Mouse (Mus musculus) CH12.LX (cell line): ENCODE measurements around the gene Spata21. TPM values are rescaled to one million over a fixed set of nuclear protein-coding genes. Genes with fewer than 3 reads are reported as not detected.

ENCODE experiments used
- DNase-seq: peaks from one replicate; pipeline ENCODE4 v3.0.0-alpha.2; 2013; ENCODE audit errors: extremely low read depth
- H3K27ac ChIP-seq: 2 replicates; pipeline ENCODE4 v1.5.1; 2012; ENCODE audit warnings: low read depth, mild to moderate bottlenecking, control low read depth, moderate library complexity; ENCODE audit not compliant: insufficient read depth
- H3K27me3 ChIP-seq: replicated peaks from 2 replicates; pipeline ENCODE3; 2012; ENCODE audit warnings: inconsistent platforms
- H3K36me3 ChIP-seq, 2 experiments: replicated peaks in 1 of 2; 2 replicates each; pipeline versions ENCODE3 to v1.6.1; 2012; ENCODE audit warnings: inconsistent platforms in 1 of 2, low read length in 1 of 2, mild to moderate bottlenecking in 1 of 2, mixed read lengths in 1 of 2, moderate library complexity in 1 of 2; ENCODE audit not compliant: control insufficient read depth in 1 of 2, insufficient read depth in 1 of 2
- H3K4me1 ChIP-seq, 2 experiments: 2 replicates each; pipeline ENCODE4 v1.6.1; 2012; ENCODE audit warnings: inconsistent platforms in 1 of 2, moderate library complexity in 1 of 2; ENCODE audit not compliant: insufficient read depth in 2 of 2, control insufficient read depth in 1 of 2
- H3K4me2 ChIP-seq: 2 replicates; pipeline ENCODE4 v1.6.1; 2012; ENCODE audit warnings: low read depth, mild to moderate bottlenecking, control low read depth; ENCODE audit not compliant: poor library complexity, insufficient read depth, severe bottlenecking
- H3K4me3 ChIP-seq, 3 experiments: fragments of 150-350 bp in 1 of 3; sonication (generic) in 1 of 3; replicated peaks in 1 of 3; 2 replicates each; pipeline versions ENCODE3 to v1.5.1; 2011 to 2012; ENCODE audit warnings: low read depth in 2 of 3, low read length in 2 of 3, mild to moderate bottlenecking in 2 of 3, moderate library complexity in 2 of 3, control low read depth in 1 of 3, improper control_type of control experiment in 1 of 3, inconsistent platforms in 1 of 3, mixed read lengths in 1 of 3; ENCODE audit not compliant: poor library complexity in 1 of 3
- H3K79me2 ChIP-seq: replicated peaks from 2 replicates; pipeline ENCODE4 v1.6.1; 2012; ENCODE audit warnings: mild to moderate bottlenecking, moderate library complexity; ENCODE audit not compliant: control insufficient read depth, poor library complexity, insufficient read depth, severe bottlenecking; ENCODE audit errors: extremely low read depth
- H3K9ac ChIP-seq: 2 replicates; pipeline ENCODE4 v1.6.1; 2012; ENCODE audit warnings: low read depth, mild to moderate bottlenecking, control low read depth, moderate library complexity; ENCODE audit not compliant: insufficient read depth
- H3K9me3 ChIP-seq: replicated peaks from 2 replicates; pipeline ENCODE3; 2012; ENCODE audit warnings: low read length, inconsistent platforms, mixed read lengths
- BHLHE40 ChIP-seq: IDR thresholded peaks from 2 replicates; pipeline ENCODE4 v1.6.1; 2011; ENCODE audit warnings: mild to moderate bottlenecking, low read depth, low read length, improper control_type of control experiment
- CHD1 ChIP-seq: IDR thresholded peaks from 2 replicates; pipeline ENCODE4 v1.6.1; 2012; ENCODE audit warnings: low read depth, low read length, improper control_type of control experiment, inconsistent platforms
- CTCF ChIP-seq, 2 experiments: IDR thresholded peaks in 1 of 2; conservative IDR thresholded peaks in 1 of 2; 2 replicates each; pipeline ENCODE4 v1.5.1; 2011 to 2012; ENCODE audit warnings: low read depth in 2 of 2, low read length in 2 of 2, improper control_type of control experiment in 1 of 2, inconsistent platforms in 1 of 2, mild to moderate bottlenecking in 1 of 2, moderate library complexity in 1 of 2
- E2F4 ChIP-seq: IDR thresholded peaks from 2 replicates; pipeline ENCODE4 v1.6.1; 2011; ENCODE audit warnings: low read depth, low read length, improper control_type of control experiment; ENCODE audit not compliant: insufficient replicate concordance
- GABPA ChIP-seq: IDR thresholded peaks from 2 replicates; pipeline ENCODE4 v1.6.1; 2012; ENCODE audit warnings: low read depth, low read length, improper control_type of control experiment, inconsistent platforms; ENCODE audit not compliant: insufficient replicate concordance
- IRF4 ChIP-seq: IDR thresholded peaks from 2 replicates; pipeline ENCODE4 v1.6.1; 2014; ENCODE audit warnings: low read depth, mild to moderate bottlenecking, inconsistent platforms, low read length, improper control_type of control experiment
- KAT2A ChIP-seq: IDR thresholded peaks from 2 replicates; pipeline ENCODE4 v1.6.1; 2012; ENCODE audit warnings: low read length, improper control_type of control experiment, inconsistent platforms; ENCODE audit not compliant: insufficient replicate concordance
- MAFK ChIP-seq: IDR thresholded peaks from 2 replicates; pipeline ENCODE4 v1.6.1; 2011; ENCODE audit warnings: low read length, improper control_type of control experiment; ENCODE audit not compliant: insufficient replicate concordance
- MAX ChIP-seq: IDR thresholded peaks from 2 replicates; pipeline ENCODE4 v1.6.1; 2011; ENCODE audit warnings: low read length, improper control_type of control experiment
- MAZ ChIP-seq: IDR thresholded peaks from 2 replicates; pipeline ENCODE4 v1.6.1; 2012; ENCODE audit warnings: low read depth, mild to moderate bottlenecking, inconsistent platforms, low read length, improper control_type of control experiment, moderate library complexity
- MEF2A ChIP-seq: IDR thresholded peaks from 2 replicates; pipeline ENCODE4 v1.6.1; 2014; ENCODE audit warnings: low read depth, mild to moderate bottlenecking, inconsistent platforms, low read length, improper control_type of control experiment, borderline replicate concordance
- MXI1 ChIP-seq: IDR thresholded peaks from 2 replicates; pipeline ENCODE4 v1.6.1; 2011; ENCODE audit warnings: mild to moderate bottlenecking, low read depth, low read length, improper control_type of control experiment
- MYC ChIP-seq: IDR thresholded peaks from 2 replicates; pipeline ENCODE4 v1.6.1; 2011; ENCODE audit warnings: low read depth, mild to moderate bottlenecking, improper control_type of control experiment, low read length
- NELFE ChIP-seq: IDR thresholded peaks from 2 replicates; pipeline ENCODE4 v1.6.1; 2011; ENCODE audit warnings: low read depth, low read length, improper control_type of control experiment
- NRF1 ChIP-seq: IDR thresholded peaks from 2 replicates; pipeline ENCODE4 v1.6.1; 2014; ENCODE audit warnings: low read depth, mild to moderate bottlenecking, inconsistent platforms, low read length, improper control_type of control experiment, moderate library complexity
- PAX5 ChIP-seq: IDR thresholded peaks from 2 replicates; pipeline ENCODE4 v1.6.1; 2012; ENCODE audit warnings: low read length, inconsistent platforms, mixed read lengths
- POLR2A ChIP-seq: IDR thresholded peaks from 2 replicates; pipeline ENCODE4 v1.6.1; 2011; ENCODE audit warnings: low read depth, mild to moderate bottlenecking, improper control_type of control experiment, low read length
- POLR2AphosphoS2 ChIP-seq: IDR thresholded peaks from 2 replicates; pipeline ENCODE4 v1.6.1; 2011; ENCODE audit warnings: low read depth, low read length, improper control_type of control experiment
- RAD21 ChIP-seq: IDR thresholded peaks from 2 replicates; pipeline ENCODE4 v1.6.1; 2011; ENCODE audit warnings: low read depth, mild to moderate bottlenecking, low read length, improper control_type of control experiment, moderate library complexity
- RCOR1 ChIP-seq: conservative IDR thresholded peaks from 2 replicates; pipeline ENCODE4 v1.6.1; 2012; ENCODE audit warnings: low read depth, mild to moderate bottlenecking, inconsistent platforms, low read length, improper control_type of control experiment
- SIN3A ChIP-seq: IDR thresholded peaks from 2 replicates; pipeline ENCODE4 v1.6.1; 2012; ENCODE audit warnings: low read length, improper control_type of control experiment, inconsistent platforms
- SMC3 ChIP-seq: IDR thresholded peaks from 2 replicates; pipeline ENCODE4 v1.6.1; 2011; ENCODE audit warnings: low read depth, low read length, improper control_type of control experiment
- TBP ChIP-seq: conservative IDR thresholded peaks from 2 replicates; pipeline ENCODE4 v1.6.1; 2011; ENCODE audit warnings: low read depth, low read length, improper control_type of control experiment
- TCF12 ChIP-seq: IDR thresholded peaks from 2 replicates; pipeline ENCODE4 v1.6.1; 2014; ENCODE audit warnings: low read depth, mild to moderate bottlenecking, inconsistent platforms, low read length, improper control_type of control experiment
- UBTF ChIP-seq: IDR thresholded peaks from 2 replicates; pipeline ENCODE4 v1.6.1; 2012; ENCODE audit warnings: low read depth, mild to moderate bottlenecking, inconsistent platforms, low read length, improper control_type of control experiment, moderate library complexity
- USF1 ChIP-seq: IDR thresholded peaks from 2 replicates; pipeline ENCODE4 v1.6.1; 2014; ENCODE audit warnings: low read depth, mild to moderate bottlenecking, inconsistent platforms, low read length, improper control_type of control experiment
- USF2 ChIP-seq: conservative IDR thresholded peaks from 2 replicates; pipeline ENCODE4 v1.6.1; 2011; ENCODE audit warnings: low read depth, low read length, improper control_type of control experiment
- ZKSCAN1 ChIP-seq: IDR thresholded peaks from 2 replicates; pipeline ENCODE4 v1.6.1; 2012; ENCODE audit warnings: low read depth, inconsistent platforms, low read length, improper control_type of control experiment, borderline replicate concordance
- ZNF384 ChIP-seq: IDR thresholded peaks from 2 replicates; pipeline ENCODE4 v1.6.1; 2012; ENCODE audit warnings: low read depth, low read length, improper control_type of control experiment, inconsistent platforms
- dilution Hi-C: fragments of 300-500 bp; cut with MboI; formaldehyde crosslinking; loops from 2 replicates; pipeline ENCODE4 v1.14.3; 2020; ENCODE audit warnings: low sequenced_read_pairs; ENCODE audit not compliant: extremely low pct_unique_long_range_greater_than_20kb, extremely low pct_ligation_motif_present
- in situ Hi-C: fragments of 300-500 bp; cut with MboI; formaldehyde crosslinking; loops from 3 replicates; pipeline ENCODE4 v1.14.3; 2019; ENCODE audit warnings: low sequenced_read_pairs, low pct_ligation_motif_present, low pct_unique_long_range_greater_than_20kb, mixed read lengths
- polyA plus RNA-seq: library from polyadenylated mRNA; unstranded; fragments of >175 nt; gene quantifications from 2 replicates; pipeline ENCODE4 v1.2.1, GENCODE M21; 2012; ENCODE audit warnings: low read depth; ENCODE audit not compliant: insufficient read length
- total RNA-seq, 2 experiments: library from RNA; depleted of rRNA; stranded (reverse); fragments of 300-350 nt in 1 of 2; fragments of >200 nt in 1 of 2; gene quantifications; 2 replicates each; pipeline ENCODE4 v1.2.3; 2012 to 2014

The Spata21 gene
- total and polyA plus RNA-seq, 3 experiments: not detected

DNA sequence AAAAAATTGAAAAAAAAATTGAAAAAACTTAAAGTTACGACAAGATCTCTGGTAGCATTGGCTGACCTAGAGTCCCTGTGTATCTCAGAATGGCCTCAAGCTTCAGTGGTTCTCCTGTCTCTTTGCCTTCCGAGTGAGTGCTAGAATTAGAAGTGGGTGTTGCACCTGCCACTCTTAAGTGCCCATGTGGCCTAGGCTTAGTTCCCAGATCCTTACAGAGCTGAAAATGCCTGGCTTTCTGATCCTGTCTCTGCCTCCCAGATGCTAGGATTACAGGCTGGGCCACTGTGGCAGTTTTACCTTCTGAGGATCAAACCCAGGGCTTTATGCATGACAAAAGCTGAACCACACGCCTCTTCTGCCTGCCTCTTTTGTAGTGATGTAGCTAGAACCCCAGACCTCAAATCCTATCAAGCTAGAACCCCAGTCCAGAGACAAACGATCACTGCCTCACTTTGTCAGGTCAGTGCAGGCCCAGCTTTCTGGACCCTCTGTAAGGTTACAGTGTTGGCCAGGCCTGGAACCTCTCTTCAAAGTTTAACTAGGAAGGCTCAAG lies 24.0 kb upstream of the Spata21 start:
- Histone ChIP-seq H3K27ac (no peak overlapping the region), H3K9me3 (no peaks in the 10 kb centered on the region), H3K4me2 (no peak overlapping the region), H3K27me3 (no peaks in the 10 kb centered on the region), H3K9ac (no peak overlapping the region), H3K4me3 (no peak overlapping the region), H3K79me2 (no peaks in the 10 kb centered on the region), H3K36me3 (peaks cover 37 to 46% of the 10 kb centered on the region in 2 experiments), H3K4me1 (peaks cover 0 to 14% of the 10 kb centered on the region in 2 experiments; a peak in 2 of 4 replicates)
- DNase-seq: no peak
- TF ChIP-seq CTCF (conservative IDR thresholded peaks at IDR 0.05 in 1 of 2, IDR thresholded peaks at IDR 0.05 in 1 of 2; ENCODE audit: low read depth in 2 of 2, low read length in 2 of 2) (no peak), PAX5 (no peak), SMC3 (no peak), MYC (no peak), MAX (no peak), ZKSCAN1 (no peak), NELFE (no peak), POLR2AphosphoS2 (no peak), MEF2A (no peak), UBTF (no peak), TCF12 (no peak), RCOR1 (no peak), TBP (no peak), USF1 (no peak), E2F4 (no peak), CHD1 (no peak), SIN3A (no peak), NRF1 (no peak), MAFK (no peak)
- dilution Hi-C loops: no loop called here
- in situ Hi-C loops: no loop called here

DNA sequence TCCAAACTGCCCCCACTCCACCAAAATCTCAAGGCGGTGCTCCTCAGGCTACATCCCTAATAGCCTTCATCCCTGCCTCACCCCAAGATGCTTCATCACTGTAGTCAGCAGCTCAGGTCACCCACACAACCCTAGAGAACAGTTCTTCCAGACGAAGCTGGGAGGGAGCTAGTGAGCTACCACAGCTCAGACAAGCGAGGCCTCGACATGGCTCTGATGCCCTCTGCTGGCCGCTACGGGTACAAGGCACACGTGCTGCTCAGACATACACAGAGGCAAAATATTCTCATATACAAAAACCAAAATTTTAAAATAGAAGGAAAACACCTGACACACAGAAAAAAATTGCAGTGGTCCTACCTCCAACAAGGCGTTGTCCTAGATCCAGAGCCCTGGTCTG lies 23.0 kb upstream of the Spata21 start:
- dilution Hi-C loops (no loop called here), in situ Hi-C loops (no loop called here)
- Histone ChIP-seq H3K4me1 (peaks cover 0 to 10% of the 10 kb centered on the region in 2 experiments; a peak in 1 of 4 replicates), H3K27ac (no peak overlapping the region), H3K36me3 (peaks cover 47 to 55% of the 10 kb centered on the region in 2 experiments), H3K27me3 (no peaks in the 10 kb centered on the region), H3K79me2 (no peaks in the 10 kb centered on the region), H3K4me2 (no peak overlapping the region), H3K4me3 (no peak overlapping the region)
- peak; percentile 35 for TF ChIP-seq USF1
- peak; percentile 82 to 100 for TF ChIP-seq CTCF (conservative IDR thresholded peaks at IDR 0.05 in 1 of 2, IDR thresholded peaks at IDR 0.05 in 1 of 2; ENCODE audit: low read depth in 2 of 2, low read length in 2 of 2)
- no peak for TF ChIP-seq TCF12
- peak; percentile 35; the same call in 1 of the 2 replicates for TF ChIP-seq POLR2A
- no peak for TF ChIP-seq SIN3A
- TF ChIP-seq KAT2A: no peak
- TF ChIP-seq NELFE: peak; percentile 74; the same call in 1 of the 2 replicates
- peak; percentile 97 for TF ChIP-seq MYC
- TF ChIP-seq ZKSCAN1: no peak
- 0 out of 2 replicates have a peak, but pooled peaks have one; percentile 24 for TF ChIP-seq USF2
- peak; percentile 86 for TF ChIP-seq RAD21
- no peak for TF ChIP-seq ZNF384
- peak; percentile 77 for TF ChIP-seq MXI1
- TF ChIP-seq IRF4: peak; percentile 56; the same call in 1 of the 2 replicates
- TF ChIP-seq MAX: peak; percentile 95
- TF ChIP-seq BHLHE40: peak; percentile 94
- no peak for TF ChIP-seq MAZ
- TF ChIP-seq SMC3: peak; percentile 90
- no peak for TF ChIP-seq TBP
- no peak for TF ChIP-seq UBTF
- no peak for TF ChIP-seq GABPA
- TF ChIP-seq, all 38 proteins: peak for 12
- no peak overlapping the region for H3K9ac ChIP-seq
- no peaks in the 10 kb centered on the region for H3K9me3 ChIP-seq
- peak; percentile 89 for DNase-seq
